Mouse (Mus musculus): Measurements from ENCODE around the gene Cbr1. TPM values are rescaled to one million over a fixed set of nuclear protein-coding genes. Genes with fewer than 3 reads are reported as not detected.
"Not testable (repeated sequence)": the region's sequence is repeated elsewhere in the genome, so short reads cannot be mapped to it uniquely, and the experiment has no call there.

The Cbr1 gene
- polyA plus RNA-seq, 1 experiment from 2014 or later: 148 TPM

DNA sequence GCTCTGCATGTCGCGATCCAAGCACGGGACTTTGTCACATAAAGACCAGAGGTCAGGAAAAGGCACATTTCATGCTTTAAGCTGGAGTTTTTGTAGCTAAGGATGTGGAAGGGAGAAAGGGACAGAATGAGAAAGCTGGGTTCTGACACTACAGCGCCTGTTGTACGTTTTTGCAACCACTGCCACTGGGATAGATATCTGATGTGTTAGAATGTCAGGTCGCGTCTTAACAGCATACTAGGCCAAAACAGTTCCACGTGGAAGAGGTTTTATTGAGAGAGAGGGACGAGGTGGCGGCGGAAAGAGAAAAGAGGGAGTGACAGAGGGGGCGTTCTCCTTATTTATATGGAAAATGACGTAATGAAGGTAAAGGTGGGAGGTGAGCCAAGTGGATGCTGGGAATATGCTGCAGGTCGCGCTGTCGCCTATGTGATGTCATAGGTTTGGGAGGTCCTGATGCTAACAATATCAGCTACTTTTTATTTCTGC lies 1.1 kb upstream of the Cbr1 start:
- Histone ChIP-seq H3K4me3 (peak overlapping the region; percentile 57), H3K4me2 (replicated peaks) (peak overlapping the region; percentile 80), H3K9me3 (no peaks in the 10 kb centered on the region), H3K27ac (replicated peaks) (peak overlapping the region; percentile 93), H3K36me3 (no peaks in the 10 kb centered on the region), H3K27me3 (0 out of 2 replicates have a peak, but pooled peaks cover 7% of the 10 kb centered on the region), H3K9ac (replicated peaks) (peak overlapping the region; percentile 67), H3K4me1 (peaks cover 33% of the 10 kb centered on the region)
- ATAC-seq (replicated peaks): no peak
- WGBS: 1% methylated on average over 16 of the region's 16 CpGs

DNA sequence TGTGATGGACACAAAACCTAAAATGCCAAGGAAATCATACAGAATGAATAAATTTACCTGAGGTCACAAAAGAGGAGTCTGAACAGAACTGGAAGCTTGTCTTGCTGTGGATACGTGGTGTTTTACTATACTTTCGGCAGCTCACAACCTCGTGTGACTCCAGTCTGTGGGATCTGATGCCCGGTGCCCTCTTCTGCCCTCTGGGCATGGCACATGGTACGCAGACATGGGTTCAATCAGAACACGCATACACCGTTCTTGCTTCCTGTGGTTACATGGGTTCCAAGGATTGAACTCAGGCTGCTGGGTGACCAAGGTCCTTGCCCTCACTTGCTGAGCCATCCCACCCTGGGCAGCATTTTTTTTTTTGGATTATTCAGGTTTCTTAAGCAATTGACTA lies 493 bp downstream of the Cbr1 start:
- Histone ChIP-seq H3K36me3 (peaks cover 9% of the 10 kb centered on the region), H3K4me3 (no peak overlapping the region), H3K27ac (replicated peaks) (no peak overlapping the region), H3K4me2 (replicated peaks) (no peak overlapping the region), H3K27me3 (0 out of 2 replicates have a peak, but pooled peaks cover 7% of the 10 kb centered on the region), H3K9me3 (no peaks in the 10 kb centered on the region), H3K9ac (replicated peaks) (no peak overlapping the region), H3K4me1 (peaks cover 33% of the 10 kb centered on the region)
- WGBS: 86% methylated on average over 7 of the region's 7 CpGs
- no peak for ATAC-seq (replicated peaks)

DNA sequence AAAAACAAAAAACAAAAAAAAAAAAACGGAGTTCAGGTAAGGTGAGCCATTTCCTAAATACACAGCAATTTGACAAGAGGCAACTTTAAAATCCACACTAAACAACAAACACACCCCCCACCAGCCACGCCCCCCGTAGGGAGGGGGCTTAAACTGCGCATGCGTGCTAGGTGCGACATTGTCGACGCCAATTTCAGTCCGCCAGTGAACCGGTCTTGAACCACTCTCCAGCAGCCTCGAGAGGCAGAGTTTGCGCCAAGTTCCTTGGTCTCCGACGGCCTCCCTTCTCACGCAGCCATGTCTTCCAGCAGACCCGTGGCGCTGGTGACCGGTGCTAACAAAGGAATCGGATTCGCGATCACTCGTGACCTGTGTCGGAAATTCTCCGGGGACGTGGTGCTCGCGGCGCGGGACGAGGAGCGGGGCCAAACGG lies 2.0 kb downstream of the Cbr1 start:
- Histone ChIP-seq H3K27me3 (0 out of 2 replicates have a peak, but pooled peaks cover 7% of the 10 kb centered on the region), H3K4me3 (peak overlapping the region; percentile 61), H3K36me3 (peaks cover 20% of the 10 kb centered on the region), H3K27ac (replicated peaks) (peak overlapping the region; percentile 56), H3K4me2 (replicated peaks) (peak overlapping the region; percentile 76), H3K4me1 (peaks cover 31% of the 10 kb centered on the region), H3K9me3 (no peaks in the 10 kb centered on the region), H3K9ac (replicated peaks) (peak overlapping the region; percentile 75)
- under 1% methylated on average over 32 of the region's 32 CpGs for WGBS
- ATAC-seq (replicated peaks): peak; percentile 41

DNA sequence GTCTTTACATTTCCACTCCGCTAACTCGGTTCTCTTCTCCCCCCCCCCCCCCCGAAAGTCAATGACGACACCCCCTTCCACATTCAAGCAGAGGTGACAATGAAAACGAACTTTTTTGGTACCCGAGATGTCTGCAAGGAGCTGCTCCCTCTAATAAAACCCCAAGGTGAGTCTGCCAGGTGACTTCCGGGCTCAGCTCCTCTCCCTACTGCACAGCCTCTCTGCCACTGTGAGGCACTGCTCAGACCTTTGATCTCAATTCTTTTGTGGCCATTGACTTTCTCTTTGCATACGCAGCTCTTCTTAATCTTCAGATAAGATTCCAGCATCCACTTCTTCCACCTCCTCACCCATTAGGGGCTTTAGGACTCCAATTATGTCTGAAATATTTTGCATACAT lies 3.1 kb downstream of the Cbr1 start:
- Histone ChIP-seq H3K27ac (replicated peaks) (no peak overlapping the region), H3K9me3 (no peaks in the 10 kb centered on the region), H3K9ac (replicated peaks) (no peak overlapping the region; the same call in 1 of the 2 replicates), H3K36me3 (peaks cover 20% of the 10 kb centered on the region), H3K4me3 (peak overlapping the region; percentile 61), H3K4me1 (peaks cover 25% of the 10 kb centered on the region), H3K27me3 (0 out of 2 replicates have a peak, but pooled peaks cover 7% of the 10 kb centered on the region), H3K4me2 (replicated peaks) (peak overlapping the region; percentile 76)
- 76% methylated on average over 8 of the region's 8 CpGs for WGBS
- no peak for ATAC-seq (replicated peaks)

DNA sequence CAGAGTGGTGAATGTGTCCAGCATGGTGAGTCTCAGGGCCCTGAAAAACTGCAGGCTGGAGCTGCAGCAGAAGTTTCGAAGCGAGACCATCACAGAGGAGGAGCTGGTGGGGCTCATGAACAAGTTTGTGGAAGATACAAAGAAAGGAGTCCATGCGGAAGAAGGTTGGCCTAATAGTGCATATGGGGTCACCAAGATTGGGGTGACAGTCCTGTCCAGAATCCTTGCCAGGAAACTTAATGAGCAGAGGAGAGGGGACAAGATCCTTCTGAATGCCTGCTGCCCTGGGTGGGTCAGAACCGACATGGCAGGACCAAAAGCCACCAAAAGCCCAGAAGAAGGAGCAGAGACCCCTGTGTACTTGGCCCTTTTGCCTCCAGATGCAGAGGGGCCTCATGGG lies 4.1 kb downstream of the Cbr1 start:
- no peak overlapping the region for H3K4me3 ChIP-seq
- peaks cover 20% of the 10 kb centered on the region for H3K36me3 ChIP-seq
- H3K9me3 ChIP-seq: no peaks in the 10 kb centered on the region
- H3K4me1 ChIP-seq: peaks cover 18% of the 10 kb centered on the region
- no peak overlapping the region for H3K9ac ChIP-seq (replicated peaks)
- 0 out of 2 replicates have a peak, but pooled peaks cover 7% of the 10 kb centered on the region for H3K27me3 ChIP-seq
- no peak for ATAC-seq (replicated peaks)
- WGBS: 98% methylated on average over 4 of the region's 4 CpGs
- H3K27ac ChIP-seq (replicated peaks): no peak overlapping the region
- H3K4me2 ChIP-seq (replicated peaks): no peak overlapping the region

DNA sequence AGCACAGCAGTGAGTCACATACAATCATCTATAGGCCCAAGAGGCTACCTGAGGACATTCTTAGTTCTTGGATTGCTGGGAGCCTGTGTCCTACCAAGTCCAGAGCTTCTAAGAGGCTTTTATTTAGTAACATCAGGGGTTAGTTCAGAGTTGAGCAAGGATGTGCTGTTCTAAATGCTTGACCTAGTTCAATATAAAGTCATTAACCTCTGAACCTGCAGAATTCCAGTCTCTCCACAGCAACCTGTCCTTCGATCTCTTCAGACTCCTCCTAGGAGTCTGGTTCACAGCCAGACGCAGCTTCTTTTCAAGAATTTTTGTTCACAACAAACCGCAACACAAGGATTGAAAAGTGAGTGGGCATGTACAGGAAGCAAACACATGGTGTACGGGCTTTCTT lies 5.3 kb downstream of the Cbr1 start:
- peaks cover 13% of the 10 kb centered on the region for H3K4me1 ChIP-seq
- no peak for ATAC-seq (replicated peaks)
- H3K36me3 ChIP-seq: peaks cover 20% of the 10 kb centered on the region
- no peak overlapping the region for H3K9ac ChIP-seq (replicated peaks)
- 94% methylated on average over 4 of the region's 4 CpGs for WGBS
- H3K4me3 ChIP-seq: no peak overlapping the region
- no peaks in the 10 kb centered on the region for H3K27me3 ChIP-seq
- no peak overlapping the region for H3K4me2 ChIP-seq (replicated peaks)
- H3K27ac ChIP-seq (replicated peaks): no peak overlapping the region
- no peaks in the 10 kb centered on the region for H3K9me3 ChIP-seq

DNA sequence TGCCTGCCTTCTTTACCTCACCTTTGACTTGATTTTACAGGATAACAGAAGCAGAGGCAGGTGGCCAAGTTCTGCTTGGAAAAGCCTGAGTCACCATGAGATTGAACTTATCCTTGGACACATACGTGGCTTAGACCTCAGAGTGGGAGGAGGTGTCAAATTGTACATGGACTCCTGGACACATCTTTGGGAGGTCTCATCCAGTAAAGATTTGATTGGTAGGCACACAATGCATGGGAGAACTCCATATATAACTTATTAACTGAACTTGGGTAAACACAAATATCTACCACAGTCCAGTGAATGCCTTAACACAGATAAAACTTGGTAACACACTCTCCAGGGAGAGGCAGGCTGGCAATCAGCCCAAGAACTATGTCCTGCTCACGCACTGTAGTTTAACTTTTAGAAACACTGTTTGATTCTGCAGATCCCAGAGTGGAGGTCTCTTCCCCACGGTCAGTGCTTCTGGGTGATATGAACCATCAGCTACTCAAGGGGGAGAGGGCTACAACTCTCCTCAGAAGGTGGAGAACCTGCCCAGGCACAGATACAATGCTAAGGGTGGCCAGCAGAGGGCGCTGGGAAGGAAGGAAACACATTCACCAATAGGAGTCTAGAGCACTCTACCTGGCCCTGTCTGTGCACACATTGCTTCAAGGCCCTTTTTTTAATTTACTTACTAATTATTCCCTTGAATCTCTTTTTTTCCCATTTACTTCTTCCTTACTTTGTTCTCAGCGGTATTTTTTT lies 9.6 kb downstream of the Cbr1 start:
- Histone ChIP-seq H3K4me1 (no peaks in the 10 kb centered on the region), H3K36me3 (peaks cover 19% of the 10 kb centered on the region), H3K9ac (replicated peaks) (no peak overlapping the region), H3K27me3 (no peaks in the 10 kb centered on the region), H3K4me2 (replicated peaks) (no peak overlapping the region), H3K4me3 (no peak overlapping the region), H3K27ac (replicated peaks) (no peak overlapping the region), H3K9me3 (no peaks in the 10 kb centered on the region)
- no peak for ATAC-seq (replicated peaks)
- 38% methylated on average over 5 of the region's 5 CpGs for WGBS

DNA sequence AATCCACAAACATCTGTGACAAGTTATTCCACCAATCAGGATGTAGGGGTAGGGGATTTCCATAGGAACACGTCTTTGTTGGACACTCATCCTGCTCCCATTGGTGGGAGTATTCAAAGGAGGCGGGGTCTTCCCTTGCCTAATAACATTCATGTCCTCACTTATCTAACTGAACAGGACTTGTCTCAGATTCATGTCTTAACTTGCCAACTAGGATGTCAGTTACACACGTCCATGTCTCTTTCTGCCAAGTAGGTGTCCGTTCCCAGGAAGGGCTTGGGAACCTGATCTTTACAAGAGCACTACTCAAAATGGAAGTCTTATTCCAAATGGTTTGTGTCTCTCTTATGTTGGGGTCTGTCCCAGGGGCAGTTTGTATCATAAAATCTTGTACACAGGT lies 18.1 kb downstream of the Cbr1 start:
- not testable (repeated sequence) for H3K36me3 ChIP-seq; H3K9me3 ChIP-seq; H3K4me2 ChIP-seq (replicated peaks); H3K9ac ChIP-seq (replicated peaks); H3K4me1 ChIP-seq; ATAC-seq (replicated peaks); H3K27ac ChIP-seq (replicated peaks); H3K4me3 ChIP-seq; H3K27me3 ChIP-seq
- 87% methylated on average over 4 of the region's 4 CpGs for WGBS

DNA sequence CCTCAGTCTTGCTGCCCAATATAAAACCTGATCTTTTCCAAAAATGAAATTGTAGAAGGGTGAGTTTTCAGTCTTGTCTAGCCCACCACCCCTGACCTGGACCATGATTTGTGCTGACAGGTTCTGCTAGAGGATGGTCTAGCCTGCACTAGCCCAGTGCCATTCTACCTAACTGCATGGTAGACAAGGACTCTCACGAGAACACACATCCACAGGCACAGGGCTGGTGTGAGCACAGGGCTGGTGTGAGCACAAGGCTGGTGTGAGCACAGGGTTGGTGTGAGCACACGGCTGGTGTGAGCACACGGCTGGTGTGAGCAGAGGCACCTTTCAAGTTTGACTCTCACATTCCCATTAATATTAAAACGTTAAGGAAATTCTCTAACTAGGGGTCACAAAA lies 19.0 kb downstream of the Cbr1 start:
- Histone ChIP-seq H3K27ac (replicated peaks) (no peak overlapping the region), H3K9me3 (no peaks in the 10 kb centered on the region), H3K9ac (replicated peaks) (no peak overlapping the region), H3K36me3 (no peaks in the 10 kb centered on the region), H3K4me2 (replicated peaks) (no peak overlapping the region), H3K4me3 (no peak overlapping the region), H3K27me3 (no peaks in the 10 kb centered on the region), H3K4me1 (no peaks in the 10 kb centered on the region)
- WGBS: 78% methylated on average over 4 of the region's 4 CpGs
- no peak for ATAC-seq (replicated peaks)

DNA sequence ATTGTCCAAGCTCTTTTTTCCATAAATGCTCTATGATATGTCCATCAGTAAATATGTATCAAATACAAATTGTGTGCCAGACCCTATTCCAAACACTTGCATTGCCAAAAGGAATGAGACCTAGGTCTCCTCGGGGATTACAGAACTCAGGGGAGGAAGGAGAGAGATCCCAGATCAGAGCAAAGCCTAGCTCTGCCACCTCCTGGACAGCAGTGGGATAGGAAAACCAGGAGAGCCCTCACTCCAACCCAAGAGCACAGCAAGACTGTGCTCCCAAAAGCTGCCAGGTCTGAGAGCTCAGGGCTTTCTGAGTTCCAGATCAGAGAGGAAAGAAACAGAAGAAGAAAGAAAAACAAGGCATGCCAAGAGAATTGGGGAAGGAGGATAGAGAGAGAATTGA lies 21.1 kb downstream of the Cbr1 start:
- Histone ChIP-seq H3K9me3 (no peaks in the 10 kb centered on the region), H3K4me3 (no peak overlapping the region), H3K4me1 (no peaks in the 10 kb centered on the region), H3K27me3 (no peaks in the 10 kb centered on the region), H3K4me2 (replicated peaks) (no peak overlapping the region), H3K27ac (replicated peaks) (no peak overlapping the region), H3K36me3 (no peaks in the 10 kb centered on the region), H3K9ac (replicated peaks) (no peak overlapping the region)
- 23% methylated on average over 1 of the region's 1 CpGs for WGBS
- no peak for ATAC-seq (replicated peaks)

DNA sequence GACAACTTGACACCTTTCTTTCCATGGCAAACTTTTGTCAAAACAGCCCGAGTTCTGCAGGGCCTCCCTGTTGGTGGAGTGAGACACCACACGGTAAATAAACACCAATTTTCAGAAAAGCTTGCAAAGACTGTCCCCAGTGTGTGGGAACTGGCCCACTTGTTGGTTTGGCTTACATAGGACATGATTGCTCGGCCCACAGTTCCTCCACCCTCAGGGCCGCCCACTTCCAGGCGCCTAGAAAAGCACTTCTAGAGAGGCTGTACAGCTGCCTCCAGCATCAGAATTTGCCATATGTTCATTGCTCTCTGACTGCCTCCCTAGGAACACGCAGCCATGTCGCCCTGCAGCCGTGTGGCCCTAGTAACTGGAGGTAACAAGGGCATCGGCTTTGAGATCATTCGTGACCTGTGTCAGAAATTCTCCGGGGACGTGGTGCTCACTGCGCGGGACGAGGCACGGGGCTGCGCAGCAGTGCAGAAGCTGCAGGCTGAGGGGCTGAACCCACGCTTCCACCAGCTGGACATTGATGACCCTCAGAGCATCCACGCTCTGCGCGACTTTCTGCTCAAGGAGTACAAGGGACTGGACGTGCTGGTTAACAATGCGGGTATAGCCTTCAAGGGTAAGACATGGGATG lies 22.2 kb downstream of the Cbr1 start, which contains the start of gene Gm5678:
Gene Gm5678 (plus strand): TSS at position 337 of the 640 bp plus-strand sequence.
- H3K4me2 ChIP-seq (replicated peaks): no peak within 1 kb of the TSS
- 86% methylated on average over 23 of the region's 23 CpGs for WGBS
- no peaks in the 10 kb centered on the region for H3K36me3 ChIP-seq
- no peaks in the 10 kb centered on the region for H3K4me1 ChIP-seq
- H3K27ac ChIP-seq (replicated peaks): no peak within 1 kb of the TSS
- no peaks in the 10 kb centered on the region for H3K27me3 ChIP-seq
- H3K9me3 ChIP-seq: no peaks in the 10 kb centered on the region
- ATAC-seq (replicated peaks): no peak
- no peak within 1 kb of the TSS for H3K9ac ChIP-seq (replicated peaks)
- H3K4me3 ChIP-seq: no peak within 1 kb of the TSS

DNA sequence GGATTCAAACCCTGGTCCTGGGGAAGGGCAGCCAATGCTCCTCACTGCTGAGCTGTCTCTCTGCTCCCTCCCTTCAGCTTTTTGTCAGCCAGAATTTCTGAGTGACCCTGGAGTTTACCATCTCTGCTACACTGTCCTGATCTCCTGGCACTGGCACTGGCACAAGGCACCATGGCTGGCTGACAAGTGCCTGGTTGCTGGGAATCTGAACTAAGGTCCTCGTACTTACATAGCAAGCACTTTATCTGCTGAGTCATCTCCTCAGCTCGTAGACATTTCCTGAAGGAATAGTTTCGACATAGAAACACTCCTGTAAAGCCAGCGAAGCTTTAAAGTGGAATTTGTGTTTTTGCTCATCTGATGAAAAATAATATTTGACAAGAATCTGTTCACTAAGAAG lies 38.4 kb downstream of the Cbr1 start:
- H3K36me3 ChIP-seq: no peaks in the 10 kb centered on the region
- H3K4me3 ChIP-seq: no peak overlapping the region
- no peaks in the 10 kb centered on the region for H3K27me3 ChIP-seq
- ATAC-seq (replicated peaks): no peak
- no peaks in the 10 kb centered on the region for H3K9me3 ChIP-seq
- no peak overlapping the region for H3K27ac ChIP-seq (replicated peaks)
- no peaks in the 10 kb centered on the region for H3K4me1 ChIP-seq
- H3K4me2 ChIP-seq (replicated peaks): no peak overlapping the region
- 75% methylated on average over 4 of the region's 4 CpGs for WGBS
- no peak overlapping the region for H3K9ac ChIP-seq (replicated peaks)

Data from forebrain, embryonic 15.5 days (tissue).